In genomic region chr16:34506048-34506447, GRCm38 (mm10) we compare ENCODE assay signal across 31 mouse cellular contexts.
"Had no signal": no experiment of that assay in that cellular context is flagged by ENCODE, and none has a peak within 500 bp of the region (broad histone marks: within the 10 kb centered on the region; RNA-seq: fewer than 3 reads in every experiment).

No protein-coding gene starts in this region.

- H3K9ac ChIP-seq: heart, embryonic 12.5 days; heart, embryonic 13.5 days; heart, embryonic 15.5 days; hindbrain, embryonic 12.5 days; hindbrain, embryonic 13.5 days; hindbrain, embryonic 14.5 days; hindbrain, embryonic 15.5 days; intestine, embryonic 15.5 days; kidney, embryonic 15.5 days had no signal

- H3K4me1 ChIP-seq: hindbrain, embryonic 15.5 days; intestine, embryonic 15.5 days had no signal

- H3K36me3 ChIP-seq: heart, embryonic 10.5 days; heart, embryonic 12.5 days; heart, embryonic 13.5 days; heart, embryonic 15.5 days; hindbrain, embryonic 10.5 days; hindbrain, embryonic 12.5 days; hindbrain, embryonic 13.5 days; hindbrain, embryonic 15.5 days; intestine, embryonic 15.5 days; kidney, embryonic 15.5 days had no signal

- H3K4me3 ChIP-seq: heart, embryonic 10.5 days; heart, embryonic 12.5 days; heart, embryonic 13.5 days; heart, embryonic 15.5 days; hindbrain, embryonic 10.5 days; hindbrain, embryonic 12.5 days; hindbrain, embryonic 13.5 days; hindbrain, embryonic 15.5 days; intestine, embryonic 15.5 days; kidney, embryonic 15.5 days; left cerebral cortex, adult 2 months had no signal

- H3K27ac ChIP-seq: heart, embryonic 10.5 days; heart, embryonic 13.5 days; heart, embryonic 15.5 days; hindbrain, embryonic 10.5 days; hindbrain, embryonic 12.5 days; hindbrain, embryonic 13.5 days; hindbrain, embryonic 14.5 days; hindbrain, embryonic 15.5 days; hindbrain, postnatal 0 days; intestine, embryonic 15.5 days; kidney, embryonic 15.5 days; kidney, postnatal 0 days; left cerebral cortex, adult 2 months had no signal

- DNase-seq: heart, postnatal 10 days; heart, postnatal 14 days; heart, postnatal 36 days; heart, postnatal 4 days; kidney, adult 11 months; kidney, adult 18-20 months; kidney, adult 2 months; kidney, adult 8-10 months; kidney, adult 9 months; kidney, postnatal 10 days; kidney, postnatal 14 days; kidney, postnatal 25 days; kidney, postnatal 36 days; kidney, postnatal 4 days; layer of hippocampus, adult 9-11 months; layer of hippocampus, postnatal 36 days had no signal

- H3K4me2 ChIP-seq: heart, embryonic 11.5 days; heart, embryonic 12.5 days; heart, embryonic 13.5 days; heart, embryonic 15.5 days; hindbrain, embryonic 12.5 days; hindbrain, embryonic 13.5 days; hindbrain, embryonic 14.5 days; hindbrain, embryonic 15.5 days; intestine, embryonic 15.5 days; kidney, embryonic 15.5 days had no signal

- H3K27me3 ChIP-seq: heart, embryonic 12.5 days; heart, embryonic 13.5 days; heart, embryonic 15.5 days; hindbrain, embryonic 12.5 days; hindbrain, embryonic 13.5 days; hindbrain, embryonic 15.5 days; intestine, embryonic 15.5 days; kidney, embryonic 15.5 days had no signal
